ENCODE assay signal across 8 mouse cellular contexts in genomic region chr7:24638026-24638856, GRCm38 (mm10). TPM values are rescaled to one million over a fixed set of nuclear protein-coding genes. Genes with fewer than 3 reads are reported as not detected.
DNase-seq lines count a peak whose midpoint lies in the region; ATAC-seq and TF ChIP-seq lines count a peak whose summit lies in the region.

No protein-coding gene starts in this region.

- no peaks in the 10 kb centered on the region for H3K79me2 ChIP-seq in liver, adult 2 months (ENCODE audit: control insufficient read depth, insufficient read depth, low read length)

- TF ChIP-seq CTCF in liver, adult 2 months (IDR thresholded peaks at IDR 0.05; ENCODE audit: low read depth, low read length), result no peak
- no peak for TF ChIP-seq CTCF in hindbrain, postnatal 0 days (IDR thresholded peaks at IDR 0.05; ENCODE audit: low read depth)
- no peak for TF ChIP-seq CTCF in lung, embryonic 14.5 days (IDR thresholded peaks at IDR 0.05; ENCODE audit: low read depth)
- no peak for TF ChIP-seq CTCF in small intestine, adult 2 months (IDR thresholded peaks at IDR 0.05; ENCODE audit: extremely low read depth, insufficient read length, insufficient replicate concordance, low read depth, low read length)

- peaks cover 5% of the 10 kb centered on the region for H3K4me1 ChIP-seq in liver, adult 2 months (ENCODE audit: control insufficient read depth, insufficient read depth, low read length)
- H3K4me1 ChIP-seq in hindbrain, postnatal 0 days (ENCODE audit: insufficient read depth, low read length), result peaks cover 6% of the 10 kb centered on the region; the same call in 1 of the 2 replicates
- H3K4me1 ChIP-seq in lung, embryonic 14.5 days (ENCODE audit: insufficient read depth), result 0 out of 2 replicates have a peak, but pooled peaks cover 3% of the 10 kb centered on the region
- H3K4me1 ChIP-seq in small intestine, adult 2 months (ENCODE audit: control insufficient read depth, insufficient read depth, insufficient read length, low read length), result peaks cover 8% of the 10 kb centered on the region

- peak overlapping the region; percentile 74 for H3K4me2 ChIP-seq in hindbrain, postnatal 0 days (ENCODE audit: low read depth, low read length)
- H3K4me2 ChIP-seq in lung, embryonic 14.5 days, result peak overlapping the region; percentile 88

- peak; percentile 8 for DNase-seq in liver, adult 2 months (ENCODE audit: extremely low read depth, low read depth, low spot score)
- DNase-seq in liver, result no peak
- peak; percentile 51 for DNase-seq in c-Kit-positive CD71-positive TER-119-positive erythroid progenitor cells, embryonic 14.5 days (ENCODE audit: low spot score)
- DNase-seq in hindbrain, postnatal 0 days (ENCODE audit: low spot score), result peak; percentile 27
- DNase-seq in lung, embryonic 14.5 days, result peak; percentile 69
- DNase-seq in natural killer cell, adult 2 months (ENCODE audit: low spot score in 2 of 2), result no peak
- no peak for DNase-seq in cerebellum, postnatal 10 days

- no peak overlapping the region for H3K27ac ChIP-seq in liver, adult 2 months (replicated peaks; ENCODE audit: insufficient read depth, low read depth, low read length)
- H3K27ac ChIP-seq in hindbrain, postnatal 0 days, result no peak overlapping the region
- H3K27ac ChIP-seq in lung, embryonic 14.5 days (ENCODE audit: low read depth), result no peak overlapping the region
- no peak overlapping the region for H3K27ac ChIP-seq in small intestine, adult 2 months (ENCODE audit: insufficient read depth, low read depth, low read length)

- no peak overlapping the region for H3K9ac ChIP-seq in liver, adult 2 months (ENCODE audit: low read depth, low read length)
- H3K9ac ChIP-seq in hindbrain, postnatal 0 days (replicated peaks; ENCODE audit: low read length), result peak overlapping the region; percentile 35; the same call in 1 of the 2 replicates
- H3K9ac ChIP-seq in lung, embryonic 14.5 days, result peak overlapping the region; percentile 36; the same call in 1 of the 2 replicates

- 3% methylated on average over 35 of the region's 35 CpGs for WGBS in liver, adult 2 months
- WGBS in hindbrain, postnatal 0 days, result 3% methylated on average over 35 of the region's 35 CpGs
- 3% methylated on average over 35 of the region's 35 CpGs for WGBS in lung, embryonic 14.5 days
- WGBS in small intestine, adult 2 months, result 2% methylated on average over 35 of the region's 35 CpGs

- TF ChIP-seq POLR2A in liver, adult 2 months (IDR thresholded peaks at IDR 0.05; ENCODE audit: extremely low read depth, insufficient read depth, low read length), result no peak
- no peak for TF ChIP-seq POLR2A in small intestine, adult 2 months (IDR thresholded peaks at IDR 0.05; ENCODE audit: low read depth, low read length)

- H3K27me3 ChIP-seq in liver, adult 2 months (ENCODE audit: control insufficient read depth, insufficient read depth, low read length), result peaks cover 5% of the 10 kb centered on the region; the same call in 1 of the 2 replicates
- peaks cover 24% of the 10 kb centered on the region for H3K27me3 ChIP-seq in hindbrain, postnatal 0 days (ENCODE audit: insufficient read depth, low read length)
- H3K27me3 ChIP-seq in lung, embryonic 14.5 days (ENCODE audit: insufficient read depth, low read length), result peaks cover 47% of the 10 kb centered on the region
- H3K27me3 ChIP-seq in small intestine, adult 2 months (ENCODE audit: control insufficient read depth, insufficient read depth, low read length), result peaks cover 23% of the 10 kb centered on the region

- no peaks in the 10 kb centered on the region for H3K9me3 ChIP-seq in hindbrain, postnatal 0 days (ENCODE audit: low read length)
- no peaks in the 10 kb centered on the region for H3K9me3 ChIP-seq in lung, embryonic 14.5 days (ENCODE audit: low read depth, low read length)

- ATAC-seq in hindbrain, postnatal 0 days, result peak; percentile 54
- peak; percentile 36; the same call in 1 of the 2 replicates for ATAC-seq in lung, embryonic 14.5 days (ENCODE audit: insufficient read depth)

- peak overlapping the region; percentile 48 for H3K4me3 ChIP-seq in liver, adult 2 months (ENCODE audit: insufficient read depth, low read depth, low read length)
- H3K4me3 ChIP-seq in hindbrain, postnatal 0 days (ENCODE audit: low read length), result peak overlapping the region; percentile 39
- H3K4me3 ChIP-seq in lung, embryonic 14.5 days (ENCODE audit: low read depth, low read length), result peak overlapping the region; percentile 43
- peak overlapping the region; percentile 61 for H3K4me3 ChIP-seq in small intestine, adult 2 months (ENCODE audit: low read depth, low read length)

- H3K36me3 ChIP-seq in liver, adult 2 months (ENCODE audit: control insufficient read depth, insufficient read depth, low read length), result no peaks in the 10 kb centered on the region
- no peaks in the 10 kb centered on the region for H3K36me3 ChIP-seq in hindbrain, postnatal 0 days (ENCODE audit: insufficient read depth, low read length)
- H3K36me3 ChIP-seq in lung, embryonic 14.5 days (ENCODE audit: insufficient read depth), result no peaks in the 10 kb centered on the region
- no peaks in the 10 kb centered on the region for H3K36me3 ChIP-seq in small intestine, adult 2 months (ENCODE audit: control insufficient read depth, insufficient read depth, low read length)

RNA-seq across cellular contexts. Expression of gene Lypd3, which starts 1.9 kb away (rescaled TPM):
- not detected in 2 replicates for total RNA-seq in liver, adult 2 months (2014; rRNA removed)
- polyA plus RNA-seq in liver, adult 2 months (2012; rRNA removed), result not detected in 2 replicates
- total RNA-seq in hindbrain, postnatal 0 days (2014; rRNA removed), result 1.3 and 1.4 TPM in 2 replicates
- 1.2 and 1.3 TPM in 2 replicates for polyA plus RNA-seq in hindbrain, postnatal 0 days (2015; fragmentation: Nextera tagmentation; extraction: Ambion mirVana)
- polyA plus RNA-seq in lung, embryonic 14.5 days (2014; fragmentation: Nextera tagmentation; extraction: Ambion mirVana), result 0.14 TPM in 1 of 2 replicates, not detected in the other
- 0.42 and 0.70 TPM in 2 replicates for polyA plus RNA-seq in small intestine, adult 2 months (2012; rRNA removed)

RNA-seq across cellular contexts. Expression of gene Phldb3, which starts 27.7 kb away (rescaled TPM):
- 1.4 and 1.5 TPM in 2 replicates for total RNA-seq in liver, adult 2 months (2014; rRNA removed)
- polyA plus RNA-seq in liver, adult 2 months (2012; rRNA removed), result 3.4 and 3.5 TPM in 2 replicates
- total RNA-seq in hindbrain, postnatal 0 days (2014; rRNA removed), result 0.11 and 0.73 TPM in 2 replicates
- polyA plus RNA-seq in hindbrain, postnatal 0 days (2015; fragmentation: Nextera tagmentation; extraction: Ambion mirVana), result not detected in 2 replicates
- polyA plus RNA-seq in lung, embryonic 14.5 days (2014; fragmentation: Nextera tagmentation; extraction: Ambion mirVana), result 0.14 and 0.33 TPM in 2 replicates
- 2.3 and 7.5 TPM in 2 replicates for polyA plus RNA-seq in small intestine, adult 2 months (2012; rRNA removed)

RNA-seq across cellular contexts. Expression of gene Tex101, which starts 38.2 kb away (rescaled TPM):
- total RNA-seq in liver, adult 2 months (2014; rRNA removed), result not detected in 2 replicates
- not detected in 2 replicates for polyA plus RNA-seq in liver, adult 2 months (2012; rRNA removed)
- not detected in 2 replicates for total RNA-seq in hindbrain, postnatal 0 days (2014; rRNA removed)
- polyA plus RNA-seq in hindbrain, postnatal 0 days (2015; fragmentation: Nextera tagmentation; extraction: Ambion mirVana), result not detected in 2 replicates
- not detected in 2 replicates for polyA plus RNA-seq in lung, embryonic 14.5 days (2014; fragmentation: Nextera tagmentation; extraction: Ambion mirVana)
- polyA plus RNA-seq in small intestine, adult 2 months (2012; rRNA removed), result not detected in 2 replicates

RNA-seq across cellular contexts. Expression of gene Zfp575, which starts 50.8 kb away (rescaled TPM):
- not detected in 2 replicates for total RNA-seq in liver, adult 2 months (2014; rRNA removed)
- 0.02 TPM in 1 of 2 replicates, not detected in the other for polyA plus RNA-seq in liver, adult 2 months (2012; rRNA removed)
- total RNA-seq in hindbrain, postnatal 0 days (2014; rRNA removed), result 1.0 and 1.2 TPM in 2 replicates
- polyA plus RNA-seq in hindbrain, postnatal 0 days (2015; fragmentation: Nextera tagmentation; extraction: Ambion mirVana), result 20.3 and 21.0 TPM in 2 replicates
- polyA plus RNA-seq in lung, embryonic 14.5 days (2014; fragmentation: Nextera tagmentation; extraction: Ambion mirVana), result 2.6 and 2.9 TPM in 2 replicates
- 0.62 and 0.79 TPM in 2 replicates for polyA plus RNA-seq in small intestine, adult 2 months (2012; rRNA removed)

RNA-seq across cellular contexts. Expression of gene Ethe1, which starts 50.9 kb away (rescaled TPM):
- total RNA-seq in liver, adult 2 months (2014; rRNA removed), result 71.1 and 91.4 TPM in 2 replicates
- polyA plus RNA-seq in liver, adult 2 months (2012; rRNA removed), result 227 and 244 TPM in 2 replicates
- total RNA-seq in hindbrain, postnatal 0 days (2014; rRNA removed), result 36.3 and 43.8 TPM in 2 replicates
- 24.4 and 25.3 TPM in 2 replicates for polyA plus RNA-seq in hindbrain, postnatal 0 days (2015; fragmentation: Nextera tagmentation; extraction: Ambion mirVana)
- 26.5 and 26.7 TPM in 2 replicates for polyA plus RNA-seq in lung, embryonic 14.5 days (2014; fragmentation: Nextera tagmentation; extraction: Ambion mirVana)
- polyA plus RNA-seq in small intestine, adult 2 months (2012; rRNA removed), result 44.2 and 47.3 TPM in 2 replicates

Comparison
In these comparisons a context has a peak if more than half of its experiments do, and no peak if none do; other contexts are left out.
1. DNase-seq: peak in liver, adult 2 months (single experiment), c-Kit-positive CD71-positive TER-119-positive erythroid progenitor cells, embryonic 14.5 days (single experiment), hindbrain, postnatal 0 days (single experiment) and lung, embryonic 14.5 days (single experiment); none in liver (single experiment), natural killer cell, adult 2 months (0 of 2) and cerebellum, postnatal 10 days (0 of 2).
2. Peak in every context shown above with its lines, with median percentiles within 50 percentile points of each other: H3K4me3 ChIP-seq.